Mouse (Mus musculus): ENCODE measurements around the gene Stat5b.

- TF ChIP-seq POLR2A (IDR thresholded peaks at IDR 0.05; ENCODE audit: control insufficient read depth, extremely low read depth, insufficient read depth, low read length, poor library complexity), result no peak
- no peak for TF ChIP-seq CTCF (IDR thresholded peaks at IDR 0.05; ENCODE audit: borderline replicate concordance, control insufficient read depth, extremely low read depth, insufficient read depth, low read length, poor library complexity)
These were observed 95.8 kb downstream of the Stat5b start for GRCm38 (mm10) chr11:100754693-100755057.
